Mouse (Mus musculus): ENCODE results near the gene 1600014C23Rik. TPM values are rescaled to one million over a fixed set of nuclear protein-coding genes. Genes with fewer than 3 reads are reported as not detected.
A peak's percentile ranks its signal among the peaks of the same experiment; 100 is the strongest.

The 1600014C23Rik gene
- polyA plus RNA-seq, 1 experiment from 2014 or later, result not detected

DNA sequence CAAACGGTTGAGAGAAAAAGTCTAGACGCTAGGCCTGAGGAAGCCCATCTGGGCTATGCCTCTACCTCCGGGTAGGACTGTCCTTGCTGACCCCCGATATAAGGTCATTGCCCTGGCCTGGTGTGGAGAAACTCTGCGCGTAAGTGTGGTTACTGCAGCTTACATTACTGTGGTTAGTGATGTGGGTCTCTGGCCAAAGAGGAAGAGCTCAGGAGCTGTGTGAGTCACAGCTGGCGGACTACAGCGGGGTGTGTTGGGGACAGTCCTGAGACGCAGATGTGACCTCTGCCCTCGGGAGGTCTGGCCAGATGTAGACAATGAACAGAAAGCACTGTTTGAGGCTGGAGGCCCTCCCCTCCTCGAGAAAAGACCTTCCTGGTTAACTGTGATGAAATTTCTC is 19.0 kb upstream of the 1600014C23Rik start:
- no peak overlapping the region for H3K4me3 ChIP-seq (replicated peaks)
- no peak overlapping the region for H3K4me2 ChIP-seq
- H3K27me3 ChIP-seq, result no peaks in the 10 kb centered on the region; the same call in 1 of the 2 replicates
- ATAC-seq (ENCODE audit: insufficient read depth), result no peak
- H3K4me1 ChIP-seq (replicated peaks), result peaks cover 26% of the 10 kb centered on the region
- H3K9me3 ChIP-seq (replicated peaks), result no peaks in the 10 kb centered on the region
- no peaks in the 10 kb centered on the region for H3K36me3 ChIP-seq (replicated peaks)
- H3K27ac ChIP-seq (replicated peaks), result no peak overlapping the region
- no peak overlapping the region for H3K9ac ChIP-seq
- WGBS (ENCODE audit: insufficient replicate concordance), result 16% methylated on average over 11 of the region's 11 CpGs

DNA sequence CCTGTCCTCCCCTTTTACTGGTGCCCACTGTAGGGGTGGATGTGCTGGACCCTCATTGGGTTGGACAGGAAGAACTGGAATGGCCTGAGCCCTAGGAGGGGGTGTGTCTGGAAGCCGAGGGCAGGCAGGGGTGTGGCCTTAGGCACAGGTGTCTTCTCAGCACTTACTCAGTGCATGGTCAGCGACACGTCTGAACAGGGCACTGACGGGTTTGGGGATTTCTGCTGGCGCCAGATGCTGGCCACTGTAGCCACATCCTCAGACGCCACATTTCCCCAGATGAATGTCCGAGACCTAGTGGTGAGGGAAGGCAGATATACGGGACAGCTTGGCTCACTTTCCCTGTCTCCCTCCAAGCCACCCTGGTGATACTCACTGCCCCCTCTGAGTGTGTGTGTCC is 18.4 kb upstream of the 1600014C23Rik start:
- no peak for ATAC-seq (ENCODE audit: insufficient read depth)
- Histone ChIP-seq H3K9me3 (replicated peaks) (no peaks in the 10 kb centered on the region), H3K36me3 (replicated peaks) (no peaks in the 10 kb centered on the region), H3K4me3 (replicated peaks) (no peak overlapping the region), H3K4me1 (replicated peaks) (peaks cover 32% of the 10 kb centered on the region), H3K9ac (no peak overlapping the region), H3K27me3 (no peaks in the 10 kb centered on the region; the same call in 1 of the 2 replicates), H3K27ac (replicated peaks) (no peak overlapping the region), H3K4me2 (no peak overlapping the region)
- 60% methylated on average over 8 of the region's 8 CpGs for WGBS (ENCODE audit: insufficient replicate concordance)

DNA sequence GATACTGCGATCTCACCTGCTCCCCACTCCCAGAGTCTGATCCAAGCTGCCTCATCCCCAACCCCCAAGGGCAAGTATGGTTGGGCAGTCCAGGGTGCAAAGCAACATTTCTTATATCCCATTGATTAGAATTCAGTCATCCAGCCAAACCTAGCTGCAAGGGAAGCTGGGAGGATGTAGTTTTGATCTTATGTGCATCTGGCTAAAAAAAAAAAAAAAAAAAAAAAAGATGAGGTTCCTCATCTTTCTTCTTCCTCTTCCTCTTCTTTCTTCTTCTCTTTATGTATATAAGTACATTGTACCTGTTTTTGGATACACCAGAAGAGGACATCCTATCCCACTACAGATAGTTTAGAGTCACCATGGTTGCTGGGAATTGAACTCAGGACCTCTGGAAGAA is 17.7 kb upstream of the 1600014C23Rik start:
- no peak for ATAC-seq (ENCODE audit: insufficient read depth)
- 90% methylated on average over 1 of the region's 1 CpGs for WGBS (ENCODE audit: insufficient replicate concordance)
- no peaks in the 10 kb centered on the region for H3K36me3 ChIP-seq (replicated peaks)
- no peaks in the 10 kb centered on the region for H3K9me3 ChIP-seq (replicated peaks)
- H3K4me3 ChIP-seq (replicated peaks), result no peak overlapping the region
- peaks cover 39% of the 10 kb centered on the region for H3K4me1 ChIP-seq (replicated peaks)
- no peak overlapping the region for H3K27ac ChIP-seq (replicated peaks)
- no peak overlapping the region for H3K9ac ChIP-seq
- no peaks in the 10 kb centered on the region; the same call in 1 of the 2 replicates for H3K27me3 ChIP-seq
- no peak overlapping the region for H3K4me2 ChIP-seq

DNA sequence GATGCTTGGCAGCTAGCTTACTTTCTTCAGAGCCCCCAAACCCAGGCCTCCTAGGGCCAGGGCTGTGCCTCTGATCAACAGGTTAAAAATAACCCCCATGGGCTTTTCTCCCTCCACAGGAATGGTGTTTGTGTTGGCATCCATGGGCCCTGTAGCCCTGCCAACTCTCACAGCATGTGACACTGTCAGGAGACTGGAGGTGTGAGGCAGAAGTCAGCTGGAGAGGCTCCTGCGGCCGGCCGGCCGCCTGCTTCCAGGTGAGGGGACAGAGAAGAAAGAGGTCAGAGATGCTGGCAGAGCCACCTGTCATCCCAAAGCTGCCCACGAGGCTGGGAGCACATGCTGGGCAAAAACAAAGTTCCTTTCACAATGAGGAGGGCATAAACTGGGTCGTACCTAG is 15.5 kb upstream of the 1600014C23Rik start:
- WGBS (ENCODE audit: insufficient replicate concordance), result 61% methylated on average over 6 of the region's 6 CpGs
- Histone ChIP-seq H3K9ac (0 out of 2 replicates have a peak overlapping the region, but pooled peaks have one; percentile 37), H3K36me3 (replicated peaks) (no peaks in the 10 kb centered on the region), H3K27ac (replicated peaks) (peak overlapping the region; percentile 86), H3K4me2 (no peak overlapping the region), H3K9me3 (replicated peaks) (no peaks in the 10 kb centered on the region), H3K4me3 (replicated peaks) (no peak overlapping the region), H3K27me3 (no peaks in the 10 kb centered on the region; the same call in 1 of the 2 replicates), H3K4me1 (replicated peaks) (peaks cover 62% of the 10 kb centered on the region)
- no peak for ATAC-seq (ENCODE audit: insufficient read depth)

DNA sequence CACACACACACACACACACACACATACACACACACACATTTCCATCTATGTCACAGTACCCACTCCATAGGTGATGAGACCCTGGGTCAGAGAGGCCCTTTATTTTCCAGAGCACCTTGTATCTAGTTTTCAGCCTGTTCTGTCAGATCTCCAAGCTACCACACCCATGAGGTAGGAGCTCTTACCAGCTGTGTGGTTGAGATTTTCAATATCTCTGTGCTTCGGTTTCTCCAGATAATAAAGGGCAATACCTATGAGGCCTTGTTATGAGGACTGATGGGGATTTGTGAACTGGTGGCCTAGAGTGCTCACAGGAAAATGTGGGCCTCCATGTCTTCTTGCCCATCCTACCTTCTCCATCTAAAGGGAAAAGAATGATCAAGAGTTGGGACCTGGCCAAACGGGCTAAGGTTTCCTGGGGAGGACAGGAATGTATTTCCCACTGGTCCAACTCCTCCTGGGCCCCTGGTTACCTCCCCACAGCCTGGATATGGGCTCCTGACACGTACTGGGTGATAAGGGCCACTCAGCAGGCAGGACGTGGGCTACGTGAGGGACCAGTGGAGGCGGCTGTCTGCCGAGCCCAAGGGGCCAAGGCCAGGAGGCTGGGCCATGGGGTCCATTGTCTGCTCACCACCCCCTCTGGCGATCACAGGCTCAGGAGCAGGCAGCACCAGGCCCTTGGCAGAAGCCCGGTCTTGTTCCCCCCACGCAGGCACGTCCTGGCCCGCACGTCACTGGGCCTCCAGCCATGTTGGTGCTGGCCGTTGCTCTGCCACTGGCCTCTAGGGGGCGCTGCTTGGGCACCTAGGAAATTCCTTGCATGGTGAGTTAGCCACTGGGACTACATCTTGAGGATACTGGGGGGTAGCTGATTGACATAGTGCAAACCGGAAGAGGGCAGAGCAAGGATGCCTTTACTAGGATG is 14.5 kb upstream of the 1600014C23Rik start:
- WGBS (ENCODE audit: insufficient replicate concordance), result 36% methylated on average over 16 of the region's 16 CpGs
- Histone ChIP-seq H3K9ac (peak overlapping the region; percentile 37), H3K27me3 (no peaks in the 10 kb centered on the region; the same call in 1 of the 2 replicates), H3K27ac (replicated peaks) (peak overlapping the region; percentile 86), H3K4me3 (replicated peaks) (peak overlapping the region; percentile 23; the same call in 1 of the 2 replicates), H3K9me3 (replicated peaks) (no peaks in the 10 kb centered on the region), H3K4me2 (peak overlapping the region; percentile 65), H3K36me3 (replicated peaks) (no peaks in the 10 kb centered on the region), H3K4me1 (replicated peaks) (peaks cover 69% of the 10 kb centered on the region)
- peak; percentile 83 for ATAC-seq (ENCODE audit: insufficient read depth)

DNA sequence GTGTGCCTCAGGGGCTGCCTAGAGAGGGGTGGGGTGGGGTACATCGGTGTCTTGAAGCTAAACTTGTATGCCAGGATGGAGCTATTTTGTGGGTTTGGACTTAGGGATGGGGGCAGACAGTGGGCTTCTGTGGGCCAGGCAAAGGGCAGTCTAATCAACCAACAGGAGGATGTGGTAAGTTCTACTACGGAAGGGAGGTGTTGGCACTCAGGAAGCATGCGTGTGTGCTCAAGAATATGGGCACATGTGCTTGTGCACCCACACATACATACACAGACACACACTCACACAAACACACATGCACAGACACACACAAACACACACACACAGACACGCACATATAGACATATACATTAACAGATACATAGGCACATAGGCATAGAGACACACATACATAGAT is 13.6 kb upstream of the 1600014C23Rik start:
- no peaks in the 10 kb centered on the region; the same call in 1 of the 2 replicates for H3K27me3 ChIP-seq
- peak overlapping the region; percentile 19; the same call in 1 of the 2 replicates for H3K9ac ChIP-seq
- H3K36me3 ChIP-seq (replicated peaks), result no peaks in the 10 kb centered on the region
- peak overlapping the region; percentile 65 for H3K4me2 ChIP-seq
- H3K27ac ChIP-seq (replicated peaks), result peak overlapping the region; percentile 86
- ATAC-seq (ENCODE audit: insufficient read depth), result no peak
- H3K9me3 ChIP-seq (replicated peaks), result no peaks in the 10 kb centered on the region
- no peak overlapping the region for H3K4me3 ChIP-seq (replicated peaks)
- 39% methylated on average over 4 of the region's 4 CpGs for WGBS (ENCODE audit: insufficient replicate concordance)
- H3K4me1 ChIP-seq (replicated peaks), result peaks cover 73% of the 10 kb centered on the region

DNA sequence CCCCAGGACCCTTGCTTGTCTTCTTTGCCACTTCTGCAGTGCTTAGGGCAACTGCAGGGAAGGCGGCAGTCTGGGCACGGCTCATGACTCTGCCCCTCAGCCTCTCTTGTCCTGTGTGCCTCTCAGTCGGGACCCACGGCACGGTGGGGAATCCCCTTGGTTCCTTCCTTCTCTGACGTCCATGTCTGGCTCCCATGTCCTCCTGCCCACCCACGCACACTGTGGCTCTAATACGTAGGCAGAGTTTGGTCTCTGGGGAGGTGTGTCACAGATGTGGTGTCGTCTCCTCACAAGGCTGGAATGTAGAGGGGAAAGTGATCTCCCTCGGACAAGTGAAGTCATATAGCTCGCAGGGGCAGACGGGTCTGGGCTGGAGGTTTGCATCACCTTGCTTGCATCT is 13.1 kb upstream of the 1600014C23Rik start:
- WGBS (ENCODE audit: insufficient replicate concordance), result 42% methylated on average over 12 of the region's 12 CpGs
- peak overlapping the region; percentile 86 for H3K27ac ChIP-seq (replicated peaks)
- no peak for ATAC-seq (ENCODE audit: insufficient read depth)
- H3K4me3 ChIP-seq (replicated peaks), result no peak overlapping the region
- no peaks in the 10 kb centered on the region for H3K9me3 ChIP-seq (replicated peaks)
- no peak overlapping the region for H3K4me2 ChIP-seq
- peak overlapping the region; percentile 19; the same call in 1 of the 2 replicates for H3K9ac ChIP-seq
- peaks cover 78% of the 10 kb centered on the region for H3K4me1 ChIP-seq (replicated peaks)
- no peaks in the 10 kb centered on the region for H3K36me3 ChIP-seq (replicated peaks)
- H3K27me3 ChIP-seq, result no peaks in the 10 kb centered on the region

DNA sequence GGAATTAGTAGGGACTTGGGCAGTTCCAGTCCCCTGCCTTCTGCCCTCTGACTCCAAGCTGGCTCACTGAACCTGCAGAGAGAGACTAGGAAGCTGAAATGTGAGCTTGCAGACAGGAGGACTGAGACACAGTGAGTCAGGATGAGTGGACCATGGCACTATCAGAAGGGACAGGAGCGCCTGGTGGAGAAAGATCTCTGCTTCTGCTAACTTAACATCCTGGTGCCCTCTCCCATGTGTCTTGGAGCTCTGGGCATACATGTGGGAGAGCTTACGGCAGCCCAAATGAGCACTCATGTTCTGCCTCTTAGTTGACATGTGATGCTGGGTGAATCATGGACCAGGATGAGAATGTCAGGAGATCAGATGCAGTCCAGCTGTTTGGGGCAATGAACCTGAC is 12.0 kb upstream of the 1600014C23Rik start:
- Histone ChIP-seq H3K9me3 (replicated peaks) (no peaks in the 10 kb centered on the region), H3K4me2 (peak overlapping the region; percentile 41), H3K9ac (peak overlapping the region; percentile 23; the same call in 1 of the 2 replicates), H3K4me1 (replicated peaks) (peaks cover 78% of the 10 kb centered on the region), H3K4me3 (replicated peaks) (no peak overlapping the region), H3K36me3 (replicated peaks) (no peaks in the 10 kb centered on the region), H3K27me3 (no peaks in the 10 kb centered on the region), H3K27ac (replicated peaks) (peak overlapping the region; percentile 86)
- WGBS (ENCODE audit: insufficient replicate concordance), result 61% methylated on average over 2 of the region's 2 CpGs
- ATAC-seq (ENCODE audit: insufficient read depth), result peak; percentile 53

DNA sequence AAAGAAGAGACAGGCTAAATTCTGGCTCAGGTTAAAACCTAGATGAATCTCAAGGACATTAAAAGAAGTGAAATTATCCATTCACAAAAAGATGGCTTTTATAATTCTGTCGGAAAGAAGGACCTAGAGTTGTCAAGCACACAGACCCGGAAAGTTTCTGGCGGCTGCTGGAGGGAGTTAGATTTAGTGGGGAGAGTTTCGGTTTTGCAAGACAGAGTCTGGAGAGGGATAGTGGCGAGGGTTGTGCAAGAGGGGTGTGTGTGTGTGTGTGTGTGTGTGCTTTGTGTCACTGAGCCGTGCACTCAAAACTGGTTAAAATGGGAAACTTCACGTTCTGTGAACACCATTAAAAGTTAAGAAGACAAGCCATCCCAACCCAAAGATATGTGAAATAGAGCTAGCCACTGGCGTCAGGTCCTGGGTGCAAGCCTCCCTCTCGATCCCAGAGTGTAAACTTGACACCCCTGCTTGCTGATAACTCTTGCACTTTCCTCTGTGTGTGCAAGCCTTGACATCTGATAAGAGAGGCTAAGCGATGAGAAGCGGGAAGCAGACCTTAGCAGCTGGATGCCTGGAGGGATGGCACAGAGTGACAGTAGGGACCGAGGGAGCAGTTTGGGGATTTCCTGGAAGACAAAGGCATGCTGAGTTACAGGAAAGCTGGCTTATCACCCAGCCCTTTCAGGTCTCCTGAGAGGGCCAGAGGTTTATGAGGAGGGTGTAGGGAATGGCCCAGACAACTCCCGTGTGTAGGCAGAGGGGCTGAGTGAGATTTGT is 8.9 kb upstream of the 1600014C23Rik start:
- H3K4me1 ChIP-seq (replicated peaks), result peaks cover 59% of the 10 kb centered on the region
- H3K27ac ChIP-seq (replicated peaks), result peak overlapping the region; percentile 75
- H3K4me2 ChIP-seq, result peak overlapping the region; percentile 39
- H3K4me3 ChIP-seq (replicated peaks), result no peak overlapping the region
- peaks cover under 1% of the 10 kb centered on the region; the same call in 1 of the 2 replicates for H3K27me3 ChIP-seq
- WGBS (ENCODE audit: insufficient replicate concordance), result 29% methylated on average over 13 of the region's 13 CpGs
- peak; percentile 72 for ATAC-seq (ENCODE audit: insufficient read depth)
- H3K36me3 ChIP-seq (replicated peaks), result no peaks in the 10 kb centered on the region
- H3K9ac ChIP-seq, result peak overlapping the region; percentile 31; the same call in 1 of the 2 replicates
- no peaks in the 10 kb centered on the region for H3K9me3 ChIP-seq (replicated peaks)

DNA sequence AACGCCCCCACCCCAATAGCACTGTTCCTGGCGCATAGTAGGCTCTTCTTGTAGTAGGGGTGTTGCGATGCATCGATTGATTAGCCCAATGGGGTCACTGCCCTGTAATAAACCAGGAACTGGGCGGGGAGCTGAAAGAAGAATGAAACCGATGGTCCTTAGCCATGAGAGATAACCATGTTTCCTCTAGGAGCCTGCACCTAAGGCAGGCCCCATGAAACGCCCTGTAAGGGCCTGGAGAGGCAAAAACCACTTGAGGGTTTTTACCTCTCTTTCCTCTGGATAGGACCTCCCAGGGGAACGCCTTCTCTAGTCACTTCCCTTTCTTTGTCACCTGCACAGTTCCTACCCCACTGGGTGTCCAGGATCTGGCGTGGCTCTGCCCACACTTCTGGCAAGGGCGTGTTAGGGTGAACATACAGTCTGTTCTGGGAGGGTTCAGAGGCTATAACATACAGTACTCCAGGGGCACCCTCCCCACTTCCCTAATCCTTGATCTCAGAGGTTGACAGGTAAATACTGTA is 3.5 kb upstream of the 1600014C23Rik start:
- Histone ChIP-seq H3K27ac (replicated peaks) (peak overlapping the region; percentile 83), H3K4me1 (replicated peaks) (peaks cover 52% of the 10 kb centered on the region), H3K4me3 (replicated peaks) (peak overlapping the region; percentile 67), H3K9ac (peak overlapping the region; percentile 73), H3K36me3 (replicated peaks) (no peaks in the 10 kb centered on the region), H3K9me3 (replicated peaks) (no peaks in the 10 kb centered on the region), H3K4me2 (peak overlapping the region; percentile 97), H3K27me3 (peaks cover 40% of the 10 kb centered on the region)
- ATAC-seq (ENCODE audit: insufficient read depth), result peak; percentile 61
- 7% methylated on average over 10 of the region's 10 CpGs for WGBS (ENCODE audit: insufficient replicate concordance)

Measured in liver, embryonic 15.5 days (tissue).